Mouse (Mus musculus): ENCODE data around the gene Sp1.

Gene Sp1

DNA sequence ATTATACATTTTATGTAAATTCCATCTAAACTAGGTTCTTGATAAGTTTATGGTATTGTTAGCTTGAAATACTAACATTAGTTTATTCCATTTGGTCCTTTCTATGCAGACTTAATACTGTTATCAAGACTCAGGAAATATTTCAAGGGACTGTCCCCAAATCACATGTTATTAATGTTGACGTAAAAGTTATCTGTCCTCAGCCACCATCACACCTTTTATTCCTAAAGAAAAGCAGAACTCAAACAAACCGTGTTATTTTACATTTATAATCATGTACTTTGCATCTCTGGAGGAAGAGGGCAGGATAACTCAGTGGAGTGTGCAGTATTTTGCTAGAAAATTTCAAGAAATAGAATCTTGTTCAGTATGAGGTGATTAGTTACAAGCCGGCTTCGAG, 27.2 kb downstream of the Sp1 start:
- no peak for DNase-seq (ENCODE audit: low spot score)

DNA sequence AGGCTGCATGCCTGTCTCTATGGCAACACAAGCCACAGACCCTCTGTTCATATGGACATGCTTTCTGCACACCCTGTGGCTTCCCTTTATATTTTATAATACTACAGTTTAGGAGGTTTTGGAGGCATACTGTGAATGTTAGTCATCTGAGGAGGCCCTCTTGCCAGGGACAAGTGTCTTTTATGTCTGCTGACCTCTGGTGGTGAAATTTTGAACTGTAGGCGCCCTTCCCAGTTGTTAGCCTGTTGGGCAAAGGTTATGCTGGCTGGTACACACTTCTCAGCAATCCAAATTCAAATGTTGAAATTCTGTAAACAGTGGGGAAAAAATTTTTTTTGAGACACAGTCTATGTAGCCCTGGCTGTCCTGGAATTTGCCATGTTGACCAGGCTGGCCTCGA, 36.5 kb downstream of the Sp1 start:
- peak; percentile 80 for DNase-seq (ENCODE audit: low spot score)

- no peak for DNase-seq (ENCODE audit: low spot score)
Measured at GRCm38 (mm10) chr15:102445146-102445545, 39.2 kb downstream of the Sp1 start, which contains the start of gene Amhr2. Amhr2 (plus strand) TSS chr15:102445367.

- no peak for DNase-seq (ENCODE audit: low spot score)
Measured at GRCm38 (mm10) chr15:102446448-102446847, 40.5 kb downstream of the Sp1 start.

GRCm38 (mm10) chr15:102449366-102449765, 43.4 kb downstream of the Sp1 start:
- DNase-seq (ENCODE audit: low spot score), result no peak

- no peak for DNase-seq (ENCODE audit: low spot score)
Measured at GRCm38 (mm10) chr15:102450928-102451327, 45.0 kb downstream of the Sp1 start.

DNA sequence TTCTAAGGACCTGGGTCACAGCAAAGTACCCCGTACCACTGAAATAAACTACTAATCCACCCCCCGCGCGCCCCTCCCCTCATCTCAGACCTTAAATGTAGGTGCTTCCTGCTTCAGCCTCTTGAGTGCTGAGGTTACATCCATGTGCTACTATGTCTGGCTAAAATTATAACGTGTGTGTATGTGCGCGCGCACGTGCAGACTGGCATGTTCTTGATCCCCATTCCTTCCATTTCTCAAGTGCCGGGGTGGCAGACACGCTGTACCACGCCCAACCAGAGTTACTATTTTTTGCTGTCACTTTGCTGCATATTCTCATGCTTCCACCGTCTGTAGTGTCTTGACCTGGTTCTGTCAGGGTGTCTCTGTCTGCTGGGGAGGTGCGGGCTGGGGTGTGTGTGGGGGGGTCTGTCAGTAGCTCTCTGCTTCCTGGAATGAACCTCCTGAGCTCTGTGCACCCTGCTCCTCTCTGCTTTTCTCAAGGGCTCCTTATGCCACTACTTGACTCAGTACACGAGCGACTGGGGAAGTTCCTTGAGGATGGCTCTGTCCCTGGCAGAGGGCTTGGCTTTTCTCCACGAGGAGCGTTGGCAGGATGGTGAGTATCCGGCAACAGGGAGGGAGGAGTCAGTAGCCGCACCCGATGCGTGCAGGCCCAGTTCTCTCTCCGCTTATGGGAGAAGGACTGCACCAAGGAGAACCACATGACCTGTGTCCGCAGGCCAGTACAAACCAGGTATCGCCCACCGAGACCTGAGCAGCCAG, 45.9 kb downstream of the Sp1 start:
- DNase-seq (ENCODE audit: low spot score), result no peak

- no peak for DNase-seq (ENCODE audit: low spot score)
Measured at GRCm38 (mm10) chr15:102455993-102456392, 50.0 kb downstream of the Sp1 start.

DNA sequence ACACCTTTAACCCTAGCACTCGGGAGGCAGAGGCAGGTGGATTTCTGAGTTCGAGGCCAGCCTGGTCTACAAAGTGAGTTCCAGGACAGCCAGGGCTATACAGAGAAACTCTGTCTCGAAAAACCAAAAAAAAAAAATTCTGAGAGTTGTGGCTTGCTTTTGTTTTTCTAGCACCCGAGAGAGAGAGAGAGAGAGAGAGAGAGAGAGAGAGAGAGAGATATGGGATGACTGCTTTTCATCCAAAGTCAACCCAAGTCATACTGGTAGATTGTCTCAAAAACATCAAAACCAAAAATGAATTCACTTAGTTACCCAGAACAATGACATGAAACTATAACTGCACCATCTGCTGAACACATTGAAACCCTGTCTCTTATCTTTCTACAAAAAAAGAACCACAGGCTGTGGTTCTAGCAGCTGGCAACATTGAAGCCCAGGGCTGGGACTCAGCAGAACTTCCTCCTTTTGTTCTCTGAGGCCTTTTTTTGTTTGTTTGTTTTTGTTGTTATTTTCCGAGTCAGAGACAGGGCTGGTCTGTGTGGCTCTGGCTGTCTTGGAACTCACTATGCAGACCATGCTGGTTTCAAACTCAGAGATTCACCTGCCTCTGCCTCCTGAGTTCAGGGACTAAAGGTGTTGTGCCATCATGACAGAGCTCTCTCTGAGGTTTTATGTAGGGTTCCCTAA, 52.2 kb downstream of the Sp1 start:
- DNase-seq (ENCODE audit: low spot score), result no peak

- peak; percentile 64 for DNase-seq (ENCODE audit: low spot score)
Measured at GRCm38 (mm10) chr15:102458904-102459317, 53.0 kb downstream of the Sp1 start, which contains the start of gene Prr13. Prr13 (plus strand) TSS chr15:102459028.

DNA sequence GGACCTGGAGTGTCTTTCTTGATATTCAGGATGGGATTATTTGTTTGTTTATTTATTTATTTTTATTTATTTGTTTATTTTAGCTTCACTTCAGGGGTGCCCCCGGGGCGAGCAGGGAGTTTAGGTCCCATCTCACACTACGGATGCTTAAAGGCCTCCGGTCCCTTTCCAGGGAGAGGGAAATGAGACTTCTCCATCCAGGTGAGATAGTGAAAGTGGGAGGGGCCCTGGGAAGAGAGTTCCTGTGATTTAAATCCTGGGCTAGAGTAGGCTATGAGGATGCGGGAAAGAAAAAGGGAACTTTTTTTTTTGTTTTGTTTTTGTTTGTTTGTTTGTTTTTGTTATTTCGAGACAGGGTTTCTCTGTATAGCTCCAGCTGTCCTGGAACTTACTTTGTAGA, 53.4 kb downstream of the Sp1 start:
- DNase-seq (ENCODE audit: low spot score), result no peak

- DNase-seq (ENCODE audit: low spot score), result no peak
Measured at GRCm38 (mm10) chr15:102459847-102460246, 53.9 kb downstream of the Sp1 start.

DNA sequence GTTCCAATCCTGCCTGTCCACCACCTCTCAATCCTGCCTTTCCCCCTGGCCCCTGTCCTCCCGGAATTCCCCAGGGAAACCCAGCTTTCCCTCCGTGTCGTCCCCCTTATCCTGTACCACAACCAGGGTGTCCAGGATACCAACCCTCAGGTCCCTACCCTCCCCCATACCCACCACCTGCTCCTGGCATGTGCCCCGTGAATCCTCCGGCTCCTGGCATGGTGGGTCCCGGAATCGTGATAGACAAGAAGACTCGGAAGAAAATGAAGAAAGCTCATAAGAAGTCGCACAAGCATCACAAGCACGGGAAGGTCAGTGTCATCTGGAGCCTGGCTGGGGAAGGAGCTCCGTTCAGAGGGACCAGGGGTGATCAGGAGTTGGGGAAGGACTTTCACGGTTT, 54.5 kb downstream of the Sp1 start:
- no peak for DNase-seq (ENCODE audit: low spot score)

GRCm38 (mm10) chr15:102460971-102461370, 55.0 kb downstream of the Sp1 start:
- DNase-seq (ENCODE audit: low spot score), result no peak

DNA sequence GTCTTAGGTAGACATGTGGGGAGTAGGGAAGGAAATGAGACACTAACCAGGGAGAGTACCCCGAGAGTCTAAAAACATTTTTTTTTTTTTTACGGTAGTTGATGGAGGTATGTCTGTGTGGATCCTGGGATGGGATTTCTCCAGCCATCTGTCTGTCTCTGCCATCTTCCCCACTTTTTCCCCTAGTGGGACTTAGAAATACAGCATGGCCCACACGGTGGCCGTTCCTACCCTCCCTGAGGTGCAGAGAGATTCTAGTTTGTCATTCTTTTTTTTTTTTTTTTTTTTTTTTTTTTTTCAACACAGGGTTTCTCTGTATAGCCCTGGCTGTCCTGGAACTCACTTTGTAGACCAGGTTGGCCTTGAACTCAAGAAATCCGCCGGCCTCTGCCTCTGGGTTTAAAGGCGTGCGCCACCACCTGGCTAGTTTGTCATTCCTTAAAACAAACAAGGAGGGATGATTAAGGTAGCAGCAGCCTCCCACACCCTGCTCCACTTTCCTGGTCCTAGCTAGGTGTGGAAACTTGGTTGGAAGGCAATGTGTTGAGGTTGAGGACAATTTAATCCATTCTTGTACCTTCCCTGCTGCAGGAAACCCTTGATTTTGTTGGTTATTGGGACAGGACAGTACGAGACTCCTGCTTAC, 55.6 kb downstream of the Sp1 start:
- no peak for DNase-seq (ENCODE audit: low spot score)

- no peak for DNase-seq (ENCODE audit: low spot score)
Measured at GRCm38 (mm10) chr15:102463666-102464065, 57.7 kb downstream of the Sp1 start.

GRCm38 (mm10) chr15:102468675-102469370, 62.9 kb downstream of the Sp1 start:
- no peak for DNase-seq (ENCODE audit: low spot score)

DNA sequence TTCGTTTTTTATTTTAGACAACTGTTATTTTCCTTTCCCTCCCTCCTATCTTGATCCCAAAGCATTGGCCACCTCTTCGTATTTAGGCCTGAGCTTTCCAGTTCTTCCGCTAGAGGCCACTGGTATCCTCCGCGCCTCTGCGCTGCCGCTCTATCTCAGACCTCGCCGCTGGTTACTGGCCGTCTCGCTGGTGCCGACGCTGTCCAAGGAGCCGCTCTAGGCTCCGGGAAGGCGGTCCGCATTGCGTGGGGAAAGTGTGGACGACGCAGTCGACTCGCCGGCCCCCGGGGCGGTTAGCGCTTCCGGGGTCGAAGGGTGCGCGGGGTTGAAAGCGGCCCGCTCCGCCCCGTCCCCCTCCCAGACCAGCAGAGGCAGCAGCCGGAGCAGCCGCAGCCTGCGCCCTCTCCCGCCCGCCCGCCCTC, 64.3 kb downstream of the Sp1 start, which contains the start of gene Pcbp2:
Gene Pcbp2 (plus strand): TSS at position 357 of the 422 bp plus-strand sequence.
- peak; percentile 81 for DNase-seq (ENCODE audit: low spot score)

DNA sequence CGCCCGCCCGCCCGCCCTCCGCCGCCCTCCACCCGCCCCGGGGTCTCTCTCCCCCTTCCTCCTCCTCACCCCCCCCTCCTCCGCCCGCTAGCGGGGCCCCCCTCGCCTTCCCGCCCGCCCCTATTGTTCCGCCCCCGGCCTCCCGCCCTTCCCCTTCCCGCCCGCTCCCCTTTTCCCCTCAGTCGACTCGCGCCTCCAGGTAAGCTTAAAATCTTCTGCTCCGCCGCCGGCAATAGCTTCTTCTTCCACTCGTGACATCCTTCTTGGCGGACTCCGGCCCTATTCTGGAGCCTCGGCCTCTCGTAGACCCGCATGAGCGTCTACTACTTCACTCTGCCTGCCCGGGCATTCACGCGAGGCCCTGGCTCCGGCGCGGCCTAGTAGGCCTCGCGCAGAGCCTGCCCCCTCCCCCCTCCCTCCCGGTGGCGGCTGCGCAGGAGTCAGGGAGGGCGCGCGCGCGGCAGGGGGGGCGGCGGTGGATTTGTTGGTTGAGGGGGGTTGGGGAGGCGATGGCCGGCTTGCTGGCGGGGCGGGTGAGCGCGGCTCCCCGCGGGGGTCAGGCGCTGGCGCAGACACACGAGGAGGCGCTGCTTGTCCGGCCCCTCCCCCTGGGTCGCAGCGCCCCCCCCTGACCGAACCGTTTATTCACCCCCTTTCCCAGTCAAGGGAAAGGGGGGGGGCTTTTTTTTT, 64.8 kb downstream of the Sp1 start:
- peak; percentile 75 for DNase-seq (ENCODE audit: low spot score)

DNA sequence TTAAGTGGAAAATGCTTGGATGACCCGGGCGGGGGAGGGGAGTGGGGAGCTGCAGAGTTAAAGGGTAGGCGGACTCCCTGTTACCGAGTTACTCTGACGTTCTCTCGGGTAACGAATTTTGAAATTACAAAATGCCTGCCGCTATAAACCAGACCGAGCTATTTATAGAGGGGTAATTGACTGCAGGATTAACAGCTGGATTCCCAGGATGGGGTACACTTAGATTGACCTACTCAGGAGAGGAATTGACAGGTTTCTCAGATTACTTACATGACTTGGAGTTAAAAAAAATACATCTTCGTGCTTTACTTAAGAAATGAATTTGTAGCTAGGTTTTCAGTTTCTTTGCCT, 65.3 kb downstream of the Sp1 start:
- no peak for DNase-seq (ENCODE audit: low spot score)

DNA sequence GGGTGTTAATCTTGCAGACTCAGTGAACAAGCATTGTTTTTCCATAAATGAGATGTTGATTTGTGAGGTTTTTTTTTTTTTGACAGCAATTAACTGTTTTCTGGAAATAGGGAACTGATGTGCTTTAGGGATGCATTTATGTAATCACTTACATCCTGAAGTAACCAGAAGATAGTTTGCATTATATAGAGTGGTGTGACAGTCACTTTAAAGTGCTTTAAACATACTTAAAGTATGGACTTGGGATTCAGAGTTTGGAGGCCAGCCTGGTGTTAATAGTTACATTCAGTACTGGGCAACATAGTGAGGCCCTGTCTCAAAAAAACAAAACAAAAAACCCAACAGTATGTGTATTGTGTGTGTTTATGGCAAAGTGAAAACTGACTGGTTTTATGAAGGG, 65.8 kb downstream of the Sp1 start:
- DNase-seq (ENCODE audit: low spot score), result no peak

DNA sequence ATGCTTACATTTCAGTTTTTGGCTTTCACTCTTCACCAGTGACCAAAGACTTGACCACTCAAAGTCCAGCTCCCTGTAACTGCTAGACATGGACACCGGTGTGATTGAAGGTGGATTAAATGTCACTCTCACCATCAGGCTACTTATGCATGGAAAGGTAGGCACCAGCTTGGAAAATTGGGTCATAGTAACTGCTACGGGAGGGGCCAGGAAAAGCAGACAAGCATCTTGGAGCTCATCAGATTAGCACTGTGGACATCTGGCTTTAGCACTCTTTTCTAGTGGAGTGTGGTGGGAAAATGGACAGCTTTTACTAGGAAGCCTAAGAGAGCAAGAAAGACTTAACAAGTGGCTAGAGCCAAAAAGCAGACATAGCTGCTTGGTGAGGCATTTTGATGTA, 67.3 kb downstream of the Sp1 start:
- no peak for DNase-seq (ENCODE audit: low spot score)
